Mouse (Mus musculus): ENCODE measurements at regions not wholly inside any gene's neighbourhood (a gene's known extent, or its start where the extent isn't known, plus 50 kb on each side); places are given as distances from the start of the nearest gene placed in this dataset.
A peak's percentile ranks its signal among the peaks of the same experiment; 100 is the strongest.

- TF ChIP-seq CTCF (IDR thresholded peaks at IDR 0.05), result no peak
- intact Hi-C loops (cut with DNase I), result no loop called here
- DNase-seq (ENCODE audit: extremely low spot score in 1 of 2, low spot score in 2 of 2), result no peak
- no peak overlapping the region for H3K27ac ChIP-seq
- no peak overlapping the region for H3K4me3 ChIP-seq
These were observed 192.4 kb upstream of the Mvb12b start for GRCm38 (mm10) chr2:34080176-34080575.

DNA sequence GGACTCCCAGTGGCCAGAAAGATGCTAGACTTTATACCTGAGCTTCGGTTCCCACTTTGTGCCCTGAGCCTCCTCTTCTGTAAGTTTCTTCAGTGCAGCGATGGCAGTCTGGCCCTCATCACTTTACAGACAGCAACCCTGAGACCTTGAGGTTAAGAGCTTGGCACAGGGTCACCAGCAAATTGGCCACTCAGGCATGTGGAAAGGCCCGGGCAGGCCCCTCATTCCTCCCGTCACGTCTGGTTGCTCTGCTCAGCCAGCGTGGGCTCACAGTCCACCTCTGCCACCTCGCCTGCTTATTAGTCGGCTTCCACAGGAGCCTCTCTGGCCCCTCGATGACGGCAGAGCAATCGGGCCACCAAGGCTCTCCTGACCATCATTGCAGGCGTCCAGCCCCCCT is 191.5 kb upstream of the Mvb12b start:
- no peak for DNase-seq (ENCODE audit: extremely low spot score in 1 of 2, low spot score in 2 of 2)
- TF ChIP-seq CTCF (IDR thresholded peaks at IDR 0.05), result no peak
- Histone ChIP-seq H3K4me3 (no peak overlapping the region), H3K27ac (no peak overlapping the region)
- intact Hi-C loops (cut with DNase I), result no loop called here

- H3K27ac ChIP-seq, result no peak overlapping the region
- intact Hi-C loops (cut with DNase I), result no loop called here
- no peak for DNase-seq (ENCODE audit: extremely low spot score in 1 of 2, low spot score in 2 of 2)
- H3K4me3 ChIP-seq, result no peak overlapping the region
- TF ChIP-seq CTCF (IDR thresholded peaks at IDR 0.05), result no peak
These were observed 191.1 kb upstream of the Mvb12b start for GRCm38 (mm10) chr2:34078875-34079262.

- H3K27ac ChIP-seq, result no peak overlapping the region
- H3K4me3 ChIP-seq, result no peak overlapping the region
- intact Hi-C loops (cut with DNase I), result no loop called here
- no peak for DNase-seq (ENCODE audit: extremely low spot score in 1 of 2, low spot score in 2 of 2)
- TF ChIP-seq CTCF (IDR thresholded peaks at IDR 0.05), result no peak
These were observed 190.6 kb upstream of the Mvb12b start for GRCm38 (mm10) chr2:34078248-34078874.

DNA sequence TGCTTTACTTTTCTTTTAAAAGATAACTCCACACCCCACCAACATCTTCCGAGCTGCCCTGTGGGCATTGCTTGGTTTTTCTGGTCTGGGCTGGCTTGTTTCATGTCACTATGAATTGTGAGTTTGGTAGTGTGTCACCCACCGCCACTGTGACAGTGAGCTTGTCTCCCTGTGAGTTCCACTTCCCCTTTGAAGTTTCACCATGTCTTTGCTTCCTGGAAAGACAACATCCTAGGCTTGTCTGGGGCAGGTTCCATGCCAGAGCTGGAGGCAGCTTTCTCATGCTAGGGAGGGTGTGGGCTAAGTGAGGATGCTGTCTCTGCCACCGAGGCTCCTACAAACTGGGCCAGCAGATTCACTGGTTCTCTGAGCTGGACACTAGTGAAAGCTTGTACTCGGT is 188.6 kb upstream of the Mvb12b start:
- no peak for TF ChIP-seq CTCF (IDR thresholded peaks at IDR 0.05)

GRCm38 (mm10) chr2:34074066-34074465 is 186.3 kb upstream of the Mvb12b start:
- Histone ChIP-seq H3K4me3 (no peak overlapping the region), H3K27ac (no peak overlapping the region)
- no peak for TF ChIP-seq CTCF (IDR thresholded peaks at IDR 0.05)
- no peak for DNase-seq (ENCODE audit: extremely low spot score in 1 of 2, low spot score in 2 of 2)
- intact Hi-C loops (cut with DNase I), result no loop called here

More for the DNA sequence above, 188.6 kb upstream of the Mvb12b start:
- no peak overlapping the region for H3K27ac ChIP-seq
- DNase-seq (ENCODE audit: extremely low spot score in 1 of 2, low spot score in 2 of 2), result no peak
- H3K4me3 ChIP-seq, result no peak overlapping the region
- intact Hi-C loops (cut with DNase I), result no loop called here

- TF ChIP-seq CTCF (IDR thresholded peaks at IDR 0.05), result no peak
- DNase-seq (ENCODE audit: extremely low spot score in 1 of 2, low spot score in 2 of 2), result no peak
- intact Hi-C loops (cut with DNase I), result no loop called here
- no peak overlapping the region for H3K27ac ChIP-seq
- no peak overlapping the region for H3K4me3 ChIP-seq
These were observed 177.8 kb upstream of the Mvb12b start for GRCm38 (mm10) chr2:34065592-34065991.

DNA sequence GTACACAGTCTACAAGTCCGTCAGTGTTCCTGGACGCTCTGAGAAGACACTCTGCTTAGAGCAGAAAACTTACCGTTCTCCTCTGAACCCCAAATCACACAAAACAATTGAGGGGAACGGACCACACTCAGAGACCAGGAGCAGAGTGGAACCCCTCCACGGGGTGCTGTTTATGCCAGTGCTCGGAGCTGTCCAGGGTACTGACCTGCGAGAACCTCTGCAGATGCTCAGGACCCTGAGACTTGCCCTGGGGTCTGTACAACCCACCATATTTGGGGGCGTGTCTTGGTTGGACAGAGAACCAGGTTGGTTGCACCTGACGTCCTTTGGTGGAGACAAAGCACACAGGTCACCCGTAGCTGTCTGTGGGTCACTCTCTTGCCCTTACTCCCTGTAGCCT is 177.3 kb upstream of the Mvb12b start:
- H3K4me3 ChIP-seq, result no peak overlapping the region
- no peak for TF ChIP-seq CTCF (IDR thresholded peaks at IDR 0.05)
- intact Hi-C loops (cut with DNase I), result no loop called here
- DNase-seq (ENCODE audit: extremely low spot score in 1 of 2, low spot score in 2 of 2), result no peak
- no peak overlapping the region for H3K27ac ChIP-seq

GRCm38 (mm10) chr2:34056552-34056951 is 168.8 kb upstream of the Mvb12b start:
- intact Hi-C loops (cut with DNase I), result no loop called here
- Histone ChIP-seq H3K27ac (no peak overlapping the region), H3K4me3 (no peak overlapping the region)
- no peak for TF ChIP-seq CTCF (IDR thresholded peaks at IDR 0.05)
- no peak for DNase-seq (ENCODE audit: extremely low spot score in 1 of 2, low spot score in 2 of 2)

DNA sequence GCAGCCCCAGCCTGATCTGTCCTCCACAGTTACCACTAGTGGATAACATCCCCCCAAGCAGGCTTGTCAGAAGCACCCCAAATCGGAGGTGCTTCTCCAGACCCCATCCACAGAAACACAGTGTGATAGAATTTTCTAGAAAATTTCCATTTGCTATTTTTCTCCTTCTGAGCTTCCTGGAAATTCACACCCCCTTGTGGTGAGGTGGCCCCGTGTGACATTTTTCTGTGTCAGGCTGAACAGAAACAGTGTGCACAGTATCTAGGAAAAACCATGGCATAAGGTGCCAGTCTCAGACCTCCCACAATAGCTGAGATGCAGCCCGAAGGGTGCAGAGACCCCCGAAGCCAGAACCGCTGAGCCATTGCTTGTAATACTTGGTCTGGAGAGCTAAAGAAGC is 155.3 kb upstream of the Mvb12b start:
- TF ChIP-seq CTCF (IDR thresholded peaks at IDR 0.05), result peak; percentile 31
- no peak overlapping the region for H3K27ac ChIP-seq
- no peak overlapping the region for H3K4me3 ChIP-seq
- no peak for DNase-seq (ENCODE audit: extremely low spot score in 1 of 2, low spot score in 2 of 2)
- intact Hi-C loops (cut with DNase I), result no loop called here

- no peak overlapping the region for H3K27ac ChIP-seq
- TF ChIP-seq CTCF (IDR thresholded peaks at IDR 0.05), result no peak
- intact Hi-C loops (cut with DNase I), result no loop called here
- DNase-seq (ENCODE audit: extremely low spot score in 1 of 2, low spot score in 2 of 2), result no peak
- no peak overlapping the region for H3K4me3 ChIP-seq
These were observed 154.6 kb upstream of the Mvb12b start for GRCm38 (mm10) chr2:34042336-34042735.

DNA sequence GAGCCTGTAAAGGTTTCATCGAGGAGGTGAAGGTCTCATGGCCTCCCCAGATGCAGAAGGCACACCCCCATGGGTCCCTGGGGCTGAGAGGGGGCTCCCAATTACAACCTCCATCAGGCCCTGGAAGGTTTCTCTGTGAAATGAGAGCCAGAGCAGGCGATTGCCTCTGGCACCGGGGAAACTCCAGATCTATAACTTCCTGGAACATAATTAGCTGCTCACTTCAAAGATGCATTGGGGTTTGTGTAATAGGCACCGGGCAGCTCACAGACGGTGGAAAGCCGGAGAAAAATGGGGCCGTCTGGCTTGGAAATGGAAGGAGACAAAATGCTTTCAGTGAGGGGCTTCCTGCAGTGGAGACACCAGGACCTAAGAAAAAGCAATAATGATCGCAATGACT is 151.2 kb upstream of the Mvb12b start:
- intact Hi-C loops (cut with DNase I), result no loop called here
- DNase-seq (ENCODE audit: extremely low spot score in 1 of 2, low spot score in 2 of 2), result no peak
- Histone ChIP-seq H3K27ac (no peak overlapping the region), H3K4me3 (no peak overlapping the region)
- no peak for TF ChIP-seq CTCF (IDR thresholded peaks at IDR 0.05)

GRCm38 (mm10) chr2:34033212-34033611 is 145.5 kb upstream of the Mvb12b start:
- intact Hi-C loops (cut with DNase I), result no loop called here
- no peak for DNase-seq (ENCODE audit: extremely low spot score in 1 of 2, low spot score in 2 of 2)
- no peak overlapping the region for H3K4me3 ChIP-seq
- no peak overlapping the region for H3K27ac ChIP-seq
- no peak for TF ChIP-seq CTCF (IDR thresholded peaks at IDR 0.05)

Data from left cerebral cortex, adult 2 months (tissue).